Mouse (Mus musculus) limb, embryonic 15.5 days (tissue): ENCODE measurements around the gene Apoa4. TPM values are rescaled to one million over a fixed set of nuclear protein-coding genes. Genes with fewer than 3 reads are reported as not detected.
A peak's percentile ranks its signal among the peaks of the same experiment; 100 is the strongest.

ENCODE experiments used
- ATAC-seq: fragments of 200-750 bp; cut with Nextera tagmentation; 2 replicates; pipeline ENCODE4 v1.8.0; 2017; ENCODE audit warnings: low read depth, moderate TSS enrichment; ENCODE audit not compliant: insufficient number of reproducible peaks, low FRiP score, low TSS enrichment
- H3K27ac ChIP-seq: fragments of 300-500 bp; sonication (generic); 2 replicates; pipeline ENCODE4 v1.5.1; 2015; ENCODE audit warnings: moderate library complexity, mild to moderate bottlenecking, inconsistent platforms
- H3K27me3 ChIP-seq: fragments of 300-500 bp; sonication (generic); 2 replicates; pipeline ENCODE4 v1.6.1; 2015; ENCODE audit warnings: inconsistent platforms
- H3K36me3 ChIP-seq: fragments of 300-500 bp; sonication (generic); 2 replicates; pipeline ENCODE4 v1.6.1; 2015; ENCODE audit warnings: inconsistent platforms
- H3K4me1 ChIP-seq: fragments of 300-500 bp; sonication (generic); 2 replicates; pipeline ENCODE4 v1.6.1; 2015; ENCODE audit warnings: inconsistent platforms
- H3K4me2 ChIP-seq: fragments of 300-500 bp; sonication (generic); 2 replicates; pipeline ENCODE4 v1.6.1; 2015; ENCODE audit warnings: mild to moderate bottlenecking, inconsistent platforms
- H3K4me3 ChIP-seq: fragments of 300-500 bp; sonication (generic); 2 replicates; pipeline ENCODE4 v1.5.1; 2015; ENCODE audit warnings: mild to moderate bottlenecking, inconsistent platforms
- H3K9ac ChIP-seq: fragments of 300-500 bp; sonication (generic); 2 replicates; pipeline ENCODE4 v1.6.1; 2015; ENCODE audit warnings: inconsistent platforms
- H3K9me3 ChIP-seq: fragments of 300-500 bp; sonication (generic); 2 replicates; pipeline ENCODE4 v1.6.1; 2016; ENCODE audit warnings: inconsistent platforms
- WGBS: fragments of 180-500 bp; shearing (Covaris S2); methylation state at CpG from one replicate; pipeline ENCODE4 v1.1.7; 2015; 5-methylcytosine and 5-hydroxymethylcytosine counted together
- polyA plus RNA-seq: library from polyadenylated mRNA; unstranded; fragments of >200 nt; fragmentation: Nextera tagmentation; extraction: Ambion mirVana; gene quantifications from 2 replicates; pipeline ENCODE4 v1.2.1, GENCODE M21; 2015

The Apoa4 gene
- polyA plus RNA-seq = 0.24 TPM in 1 of 2 replicates, not detected in the other

- no peak within 1 kb of the TSS for H3K9ac ChIP-seq
- 66% methylated on average over 7 of the region's 7 CpGs for WGBS
- H3K27me3 ChIP-seq = no peaks in the 10 kb centered on the region
- H3K9me3 ChIP-seq = no peaks in the 10 kb centered on the region
- H3K4me1 ChIP-seq = no peaks in the 10 kb centered on the region
- no peak for ATAC-seq
- H3K27ac ChIP-seq = no peak within 1 kb of the TSS
- no peaks in the 10 kb centered on the region for H3K36me3 ChIP-seq
- H3K4me2 ChIP-seq = no peak within 1 kb of the TSS
- no peak within 1 kb of the TSS for H3K4me3 ChIP-seq
Measured at GRCm38 (mm10) chr9:46240526-46241153, at the start of gene Apoa4. Apoa4 (plus strand) TSS chr9:46240696.

GRCm38 (mm10) chr9:46191234-46191633 lies 49.3 kb upstream of the Apoa4 start:
- Histone ChIP-seq H3K4me1 (0 out of 2 replicates have a peak, but pooled peaks cover 2% of the 10 kb centered on the region), H3K27me3 (no peaks in the 10 kb centered on the region), H3K27ac (peak overlapping the region; percentile 28; the same call in 1 of the 2 replicates), H3K9me3 (no peaks in the 10 kb centered on the region), H3K4me2 (no peak overlapping the region), H3K9ac (no peak overlapping the region), H3K4me3 (no peak overlapping the region), H3K36me3 (peaks cover 26% of the 10 kb centered on the region)
- 42% methylated on average over 8 of the region's 8 CpGs for WGBS
- ATAC-seq = no peak

GRCm38 (mm10) chr9:46191644-46192043 lies 48.9 kb upstream of the Apoa4 start:
- H3K4me2 ChIP-seq = no peak overlapping the region
- no peak overlapping the region for H3K27ac ChIP-seq
- H3K9ac ChIP-seq = no peak overlapping the region
- WGBS = 9% methylated on average over 1 of the region's 1 CpGs
- H3K4me1 ChIP-seq = 0 out of 2 replicates have a peak, but pooled peaks cover 2% of the 10 kb centered on the region
- no peaks in the 10 kb centered on the region for H3K27me3 ChIP-seq
- peaks cover 30% of the 10 kb centered on the region for H3K36me3 ChIP-seq
- no peak overlapping the region for H3K4me3 ChIP-seq
- no peak for ATAC-seq
- no peaks in the 10 kb centered on the region for H3K9me3 ChIP-seq

GRCm38 (mm10) chr9:46192642-46193041 lies 47.9 kb upstream of the Apoa4 start:
- 90% methylated on average over 6 of the region's 6 CpGs for WGBS

GRCm38 (mm10) chr9:46194809-46195208 lies 45.7 kb upstream of the Apoa4 start:
- no peak overlapping the region for H3K27ac ChIP-seq
- no peak overlapping the region for H3K4me2 ChIP-seq
- 86% methylated on average over 9 of the region's 9 CpGs for WGBS
- H3K9ac ChIP-seq = no peak overlapping the region
- ATAC-seq = no peak
- no peaks in the 10 kb centered on the region for H3K4me1 ChIP-seq
- H3K4me3 ChIP-seq = no peak overlapping the region
- no peaks in the 10 kb centered on the region for H3K9me3 ChIP-seq
- H3K36me3 ChIP-seq = peaks cover 57% of the 10 kb centered on the region
- no peaks in the 10 kb centered on the region for H3K27me3 ChIP-seq

More at GRCm38 (mm10) chr9:46192642-46193041, 47.9 kb upstream of the Apoa4 start:
- H3K36me3 ChIP-seq = peaks cover 37% of the 10 kb centered on the region
- no peak overlapping the region for H3K9ac ChIP-seq
- no peak overlapping the region for H3K27ac ChIP-seq
- no peak for ATAC-seq
- H3K4me2 ChIP-seq = no peak overlapping the region
- H3K4me1 ChIP-seq = 0 out of 2 replicates have a peak, but pooled peaks cover 2% of the 10 kb centered on the region
- no peaks in the 10 kb centered on the region for H3K9me3 ChIP-seq
- H3K4me3 ChIP-seq = no peak overlapping the region
- H3K27me3 ChIP-seq = no peaks in the 10 kb centered on the region

GRCm38 (mm10) chr9:46196699-46197169 lies 43.8 kb upstream of the Apoa4 start:
- no peaks in the 10 kb centered on the region for H3K4me1 ChIP-seq
- H3K9me3 ChIP-seq = no peaks in the 10 kb centered on the region
- H3K4me3 ChIP-seq = no peak overlapping the region
- 77% methylated on average over 12 of the region's 12 CpGs for WGBS
- peaks cover 74% of the 10 kb centered on the region for H3K36me3 ChIP-seq
- ATAC-seq = no peak
- H3K27ac ChIP-seq = no peak overlapping the region
- no peak overlapping the region for H3K4me2 ChIP-seq
- H3K9ac ChIP-seq = no peak overlapping the region
- H3K27me3 ChIP-seq = no peaks in the 10 kb centered on the region

GRCm38 (mm10) chr9:46198461-46198860 lies 42.0 kb upstream of the Apoa4 start:
- Histone ChIP-seq H3K9ac (no peak overlapping the region), H3K4me1 (no peaks in the 10 kb centered on the region), H3K36me3 (peaks cover 84% of the 10 kb centered on the region), H3K9me3 (no peaks in the 10 kb centered on the region), H3K27me3 (no peaks in the 10 kb centered on the region), H3K27ac (no peak overlapping the region), H3K4me2 (no peak overlapping the region), H3K4me3 (no peak overlapping the region)
- no peak for ATAC-seq
- WGBS = 92% methylated on average over 9 of the region's 9 CpGs

- peaks cover 87% of the 10 kb centered on the region for H3K36me3 ChIP-seq
- no peak overlapping the region for H3K4me2 ChIP-seq
- H3K4me1 ChIP-seq = no peaks in the 10 kb centered on the region
- H3K9ac ChIP-seq = no peak overlapping the region
- no peak overlapping the region for H3K27ac ChIP-seq
- no peaks in the 10 kb centered on the region for H3K27me3 ChIP-seq
- 84% methylated on average over 7 of the region's 7 CpGs for WGBS
- no peak for ATAC-seq
- H3K4me3 ChIP-seq = no peak overlapping the region
- H3K9me3 ChIP-seq = no peaks in the 10 kb centered on the region
Measured at GRCm38 (mm10) chr9:46198936-46199335, 41.6 kb upstream of the Apoa4 start.

GRCm38 (mm10) chr9:46199609-46200008 lies 40.9 kb upstream of the Apoa4 start:
- no peaks in the 10 kb centered on the region for H3K27me3 ChIP-seq
- H3K4me1 ChIP-seq = no peaks in the 10 kb centered on the region
- no peak overlapping the region for H3K27ac ChIP-seq
- no peak overlapping the region for H3K4me3 ChIP-seq
- no peaks in the 10 kb centered on the region for H3K9me3 ChIP-seq
- H3K4me2 ChIP-seq = no peak overlapping the region
- 94% methylated on average over 2 of the region's 2 CpGs for WGBS
- H3K36me3 ChIP-seq = peaks cover 87% of the 10 kb centered on the region
- H3K9ac ChIP-seq = no peak overlapping the region
- ATAC-seq = no peak

GRCm38 (mm10) chr9:46206834-46207500 lies 33.5 kb upstream of the Apoa4 start:
- WGBS = 59% methylated on average over 10 of the region's 10 CpGs
- no peaks in the 10 kb centered on the region for H3K27me3 ChIP-seq
- no peak overlapping the region for H3K4me2 ChIP-seq
- H3K4me1 ChIP-seq = peaks cover 11% of the 10 kb centered on the region; the same call in 1 of the 2 replicates
- peaks cover 80% of the 10 kb centered on the region for H3K36me3 ChIP-seq
- no peaks in the 10 kb centered on the region for H3K9me3 ChIP-seq
- no peak overlapping the region for H3K9ac ChIP-seq
- H3K4me3 ChIP-seq = no peak overlapping the region
- H3K27ac ChIP-seq = no peak overlapping the region
- ATAC-seq = no peak

GRCm38 (mm10) chr9:46207501-46207869 lies 33.0 kb upstream of the Apoa4 start:
- Histone ChIP-seq H3K4me1 (peaks cover 11% of the 10 kb centered on the region; the same call in 1 of the 2 replicates), H3K36me3 (peaks cover 82% of the 10 kb centered on the region), H3K9ac (no peak overlapping the region), H3K27ac (0 out of 2 replicates have a peak overlapping the region, but pooled peaks have one; percentile 1), H3K9me3 (no peaks in the 10 kb centered on the region), H3K27me3 (no peaks in the 10 kb centered on the region), H3K4me3 (no peak overlapping the region), H3K4me2 (no peak overlapping the region)
- 81% methylated on average over 6 of the region's 6 CpGs for WGBS
- no peak for ATAC-seq

- Histone ChIP-seq H3K9ac (no peak overlapping the region), H3K27ac (0 out of 2 replicates have a peak overlapping the region, but pooled peaks have one; percentile 1), H3K4me1 (peaks cover 11% of the 10 kb centered on the region; the same call in 1 of the 2 replicates), H3K4me3 (no peak overlapping the region), H3K9me3 (no peaks in the 10 kb centered on the region), H3K4me2 (no peak overlapping the region), H3K27me3 (no peaks in the 10 kb centered on the region), H3K36me3 (peaks cover 86% of the 10 kb centered on the region)
- WGBS = 68% methylated on average over 13 of the region's 13 CpGs
- ATAC-seq = no peak
Measured at GRCm38 (mm10) chr9:46208401-46208974, 32.0 kb upstream of the Apoa4 start.
